Mouse (Mus musculus): ENCODE measurements at regions not wholly inside any gene's neighbourhood (a gene's known extent, or its start where the extent isn't known, plus 50 kb on each side); places are given as distances from the start of the nearest gene placed in this dataset.
"Not testable (repeated sequence)": the region's sequence is repeated elsewhere in the genome, so short reads cannot be mapped to it uniquely, and the experiment has no call there.

GRCm38 (mm10) chr2:147989616-147990015 lies 57.2 kb downstream of the Foxa2 start:
- ChIA-PET CTCF (no interaction called here), POLR2A (no interaction called here)

- CTCF ChIA-PET = no interaction called here
- POLR2A ChIA-PET = no interaction called here
Measured at GRCm38 (mm10) chr2:147988586-147988985, 58.2 kb downstream of the Foxa2 start.

GRCm38 (mm10) chr2:147985261-147985575 lies 61.6 kb downstream of the Foxa2 start:
- CTCF ChIA-PET = no interaction called here
- POLR2A ChIA-PET = interaction anchor here in 3 of 4 experiments (0.6 to 1.7 kb wide), 3 partner anchors 10 to 20 kb away, joined by 3 to 6 read pairs (median 4); no protein-coding TSS in a partner anchor

DNA sequence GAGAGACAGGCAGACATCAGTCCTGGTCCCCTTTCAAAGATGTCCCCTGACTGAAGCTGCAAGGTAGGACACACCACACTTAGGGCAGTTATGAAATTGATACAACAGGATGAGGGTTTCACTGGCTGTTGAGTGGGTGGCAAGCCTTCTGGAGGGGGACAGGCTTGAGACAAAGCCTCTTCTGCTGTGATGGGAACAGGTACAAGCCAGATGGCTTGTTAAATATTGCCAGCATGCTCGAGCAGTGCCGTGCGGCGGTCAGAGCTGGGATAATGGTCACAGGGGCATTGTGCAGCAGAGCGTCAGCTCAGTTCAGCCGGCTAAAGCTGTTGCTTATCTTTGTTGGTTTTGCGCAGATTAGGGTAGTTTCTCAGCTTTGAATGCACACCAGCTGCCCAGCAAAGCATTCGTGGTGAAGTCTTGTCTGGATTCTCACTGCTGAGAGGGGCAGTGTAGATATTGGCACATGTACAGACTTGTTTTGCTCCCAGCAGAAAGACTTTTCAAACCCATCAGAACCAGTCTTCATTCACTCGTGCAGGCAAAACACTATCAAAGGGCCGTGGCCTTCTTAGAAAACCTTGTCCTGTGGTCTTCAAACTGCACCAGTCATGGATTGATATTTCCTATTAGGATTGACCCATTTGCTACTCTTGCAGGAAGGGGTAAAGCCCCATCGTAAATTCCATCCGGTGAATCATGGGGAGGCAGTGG lies 62.1 kb downstream of the Foxa2 start:
- ChIA-PET CTCF (interaction anchor here in 2 of 4 experiments (0.6 kb wide), 2 partner anchors 601 to 669 kb away, joined by 4 to 8 read pairs; no protein-coding TSS in a partner anchor), POLR2A (interaction anchor here in 3 of 4 experiments (0.6 to 1.7 kb wide), 3 partner anchors 10 to 21 kb away, joined by 3 to 6 read pairs (median 4); no protein-coding TSS in a partner anchor)

GRCm38 (mm10) chr2:147980929-147981479 lies 65.8 kb downstream of the Foxa2 start:
- ChIA-PET CTCF (interaction anchor here in 1 of 4 experiments (0.6 kb wide), 1 partner anchor 118 kb away, joined by 3 read pairs; no protein-coding TSS in a partner anchor), POLR2A (no interaction called here)

DNA sequence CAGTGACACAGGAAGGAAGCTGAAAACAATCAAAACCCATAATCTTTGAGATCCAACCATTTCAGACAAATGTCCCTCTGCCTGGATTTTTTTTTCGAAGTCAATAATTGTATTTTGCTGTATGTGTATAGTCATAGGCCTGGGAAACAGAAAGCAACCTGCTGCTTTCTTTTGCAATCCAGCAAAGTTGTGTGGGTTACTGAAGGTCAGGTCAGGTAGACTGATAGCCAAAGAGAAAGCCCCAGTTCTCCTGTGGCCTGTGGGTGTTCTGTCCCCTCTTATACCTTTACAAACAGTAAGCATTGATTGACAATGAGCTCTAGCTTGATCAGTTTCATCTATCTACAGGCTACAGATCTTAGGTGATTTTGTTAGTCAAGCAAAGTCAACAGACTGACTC lies 66.4 kb downstream of the Foxa2 start:
- ChIA-PET POLR2A (no interaction called here), CTCF (no interaction called here)

GRCm38 (mm10) chr2:147979660-147980364 lies 67.0 kb downstream of the Foxa2 start:
- CTCF ChIA-PET = no interaction called here
- POLR2A ChIA-PET = no interaction called here

- ChIA-PET CTCF (no interaction called here), POLR2A (no interaction called here)
Measured at GRCm38 (mm10) chr2:147979001-147979400, 67.8 kb downstream of the Foxa2 start.

DNA sequence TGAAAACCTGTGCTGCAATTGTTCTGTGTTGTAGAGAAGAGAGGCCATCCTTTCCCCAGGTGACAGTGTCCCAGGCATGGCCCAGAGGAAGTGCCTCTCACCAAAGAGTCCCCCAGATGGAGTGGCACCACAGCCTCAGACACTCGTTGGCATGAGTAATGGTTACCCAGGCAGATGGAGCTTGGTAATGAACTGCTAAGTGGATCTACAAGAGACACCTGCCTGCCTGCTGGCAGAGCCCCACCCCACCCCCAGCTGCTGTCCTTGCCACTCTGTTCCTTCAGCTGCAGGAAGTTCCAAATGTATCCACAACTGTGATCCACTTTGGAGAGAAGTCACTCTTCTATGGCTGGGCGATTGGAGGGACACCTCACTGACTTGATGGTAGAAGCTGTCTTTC lies 72.0 kb downstream of the Foxa2 start:
- CTCF ChIA-PET = no interaction called here
- POLR2A ChIA-PET = interaction anchor here in 1 of 4 experiments (1.6 kb wide), 1 partner anchor 10 kb away, joined by 6 read pairs; no protein-coding TSS in a partner anchor

DNA sequence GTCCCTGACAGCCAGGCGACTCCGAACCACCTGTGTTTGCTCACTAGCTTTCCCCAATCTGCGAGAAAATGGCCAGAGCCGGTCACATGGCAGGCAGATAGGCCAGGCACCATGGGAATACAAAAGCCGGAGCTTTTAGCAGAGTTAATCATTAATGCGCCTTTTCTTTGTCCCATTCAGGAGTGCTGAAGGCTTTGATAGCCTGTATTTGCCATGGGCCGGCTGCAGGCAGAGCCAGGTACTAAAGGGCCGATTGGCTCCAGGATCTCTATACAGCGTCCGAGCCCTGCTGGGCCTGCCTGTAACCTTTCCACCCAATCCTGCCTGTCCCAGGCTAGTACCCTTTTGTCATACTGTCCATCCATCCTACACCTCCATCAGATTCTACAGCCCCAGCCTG lies 78.1 kb downstream of the Foxa2 start:
- ChIA-PET CTCF (interaction anchor here in 1 of 4 experiments (0.6 kb wide), 1 partner anchor 140 kb away, joined by 5 read pairs; no protein-coding TSS in a partner anchor), POLR2A (interaction anchor here in 1 of 4 experiments (0.6 to 0.8 kb wide), 2 partner anchors 62 to 204 kb away, joined by 3 to 4 read pairs; no protein-coding TSS in a partner anchor)

- CTCF ChIA-PET = interaction anchor here in 2 of 4 experiments (0.5 to 0.7 kb wide), 4 partner anchors 73 to 915 kb away, joined by 3 to 5 read pairs (median 3); no protein-coding TSS in a partner anchor
Measured at GRCm38 (mm10) chr2:147967829-147968529, 78.8 kb downstream of the Foxa2 start.

GRCm38 (mm10) chr2:147963284-147963683 lies 83.5 kb downstream of the Foxa2 start:
- POLR2A ChIA-PET, CTCF ChIA-PET: not testable (repeated sequence)

More at GRCm38 (mm10) chr2:147967829-147968529, 78.8 kb downstream of the Foxa2 start:
- POLR2A ChIA-PET = interaction anchor here in 1 of 4 experiments (0.6 to 0.8 kb wide), 3 partner anchors 62 to 482 kb away, joined by 3 to 4 read pairs (median 4); no protein-coding TSS in a partner anchor

DNA sequence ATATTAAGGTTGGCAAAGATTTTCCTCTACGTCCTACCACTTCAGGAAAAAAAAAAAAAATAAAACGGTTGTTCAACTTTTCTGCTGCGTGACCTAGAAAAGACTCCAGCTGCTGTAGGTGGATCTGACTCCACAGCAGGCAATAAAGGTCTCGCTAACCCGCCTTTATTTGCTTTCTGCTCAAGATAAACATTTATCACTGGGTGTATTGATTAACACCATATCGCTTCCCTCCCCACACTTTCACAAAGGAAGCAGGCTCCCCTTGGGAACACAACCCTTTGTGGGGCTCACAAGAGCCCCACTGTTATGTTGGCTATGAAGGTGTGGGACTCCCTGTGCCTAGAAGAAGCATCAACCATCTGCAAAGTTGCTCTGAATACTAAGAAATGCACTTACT lies 85.1 kb downstream of the Foxa2 start:
- POLR2A ChIA-PET = no interaction called here
- CTCF ChIA-PET = no interaction called here

- ChIA-PET POLR2A (no interaction called here), CTCF (no interaction called here)
Measured at GRCm38 (mm10) chr2:147954183-147954582, 92.6 kb downstream of the Foxa2 start.

DNA sequence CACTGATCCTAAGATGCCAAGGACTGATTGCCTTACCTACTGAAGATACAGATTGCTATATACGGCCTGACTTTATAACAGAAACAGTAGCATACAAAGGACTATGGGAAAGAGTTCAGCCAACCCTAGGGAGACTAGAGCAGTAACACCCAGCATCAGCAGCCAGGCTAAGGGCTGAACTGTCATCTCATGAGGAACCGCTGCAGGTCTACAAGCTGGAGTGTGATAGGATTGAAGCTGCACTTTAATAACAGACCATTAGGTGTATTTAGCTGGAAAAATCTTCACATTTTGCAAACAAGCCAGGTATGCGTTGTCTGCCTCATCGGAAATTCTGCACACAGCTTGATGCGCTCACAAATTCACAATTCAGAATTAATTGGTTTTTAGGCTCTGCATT lies 95.5 kb downstream of the Foxa2 start:
- ChIA-PET CTCF (no interaction called here), POLR2A (no interaction called here)

- CTCF ChIA-PET = interaction anchor here in 1 of 4 experiments (0.6 kb wide), 1 partner anchor 50 kb away, joined by 3 read pairs; no protein-coding TSS in a partner anchor
- POLR2A ChIA-PET = interaction anchor here in 1 of 4 experiments (1.5 kb wide), 1 partner anchor 12 kb away, joined by 3 read pairs; no protein-coding TSS in a partner anchor
Measured at GRCm38 (mm10) chr2:147944171-147945040, 102.4 kb downstream of the Foxa2 start.

DNA sequence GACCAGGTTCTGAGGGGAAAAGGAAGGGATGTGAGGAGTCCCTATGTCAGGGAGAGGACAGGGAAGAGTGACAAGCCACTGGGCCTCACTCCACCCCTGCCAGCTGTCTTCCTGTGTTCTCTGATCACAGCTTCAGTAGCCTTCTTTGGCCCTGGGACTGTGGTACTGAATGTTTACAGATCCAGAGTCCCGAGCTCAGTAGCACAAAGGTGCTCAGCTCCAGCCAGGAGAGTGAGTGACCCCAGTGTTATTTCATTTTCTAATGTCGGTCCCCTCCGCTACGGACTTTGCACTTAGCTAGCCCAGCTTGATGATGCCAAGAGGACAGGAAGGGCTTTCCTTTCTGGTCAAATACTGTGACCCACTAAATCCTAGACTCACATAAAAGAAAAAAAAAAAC lies 104.2 kb downstream of the Foxa2 start:
- POLR2A ChIA-PET = interaction anchor here in 1 of 4 experiments (1.0 kb wide), 1 partner anchor 11 kb away, joined by 3 read pairs; no protein-coding TSS in a partner anchor
- CTCF ChIA-PET = no interaction called here

DNA sequence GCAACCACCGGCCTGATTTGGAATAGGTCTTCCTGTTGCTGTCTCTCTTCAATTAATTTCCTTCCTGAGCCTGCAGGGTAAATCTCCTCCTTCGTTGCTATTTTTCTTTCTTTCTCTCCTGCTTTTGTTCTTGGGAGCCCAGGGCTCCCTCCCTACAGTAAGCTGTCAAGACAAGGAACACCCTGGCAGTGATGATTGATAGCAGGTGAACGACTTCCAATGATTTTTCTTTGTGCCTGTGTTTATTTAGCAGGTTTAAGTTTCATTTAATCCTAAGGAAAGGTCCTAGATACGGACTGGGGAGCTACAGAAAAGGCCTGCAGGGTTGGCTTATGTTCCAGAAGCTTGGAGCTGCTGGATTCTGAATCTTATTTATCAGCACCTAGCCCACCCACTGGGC lies 105.5 kb downstream of the Foxa2 start:
- POLR2A ChIA-PET = interaction anchor here in 1 of 4 experiments (1.0 kb wide), 1 partner anchor 35 kb away, joined by 3 read pairs; no protein-coding TSS in a partner anchor
- CTCF ChIA-PET = no interaction called here

Measured in embryonic stem cell, embryonic (primary cell).